Mouse (Mus musculus): ENCODE measurements around the gene Zfp975. TPM values are rescaled to one million over a fixed set of nuclear protein-coding genes. Genes with fewer than 3 reads are reported as not detected.
A peak's percentile ranks its signal among the peaks of the same experiment; 100 is the strongest.
"Not testable (repeated sequence)": the region's sequence is repeated elsewhere in the genome, so short reads cannot be mapped to it uniquely, and the experiment has no call there.

Gene Zfp975
- 10 to 100 TPM in 19 of 26 experiments, 1 to 10 TPM in 7; 2.6 to 38.1 (median 16.2) TPM for total RNA-seq (2018; cell fraction: chromatin; rRNA removed)
- total RNA-seq (2018; cell fraction: cytosol; rRNA removed): 1 to 10 TPM in 22 of 26 experiments, under 1 TPM in 4; 0.57 to 5.7 (median 3.5) TPM
- 10 to 100 TPM in 11 of 26 experiments, 1 to 10 TPM in 15; 1.4 to 28.0 (median 8.6) TPM for total RNA-seq (2018; cell fraction: nucleus; rRNA removed)
- 2.5 to 6.2 TPM (median 2.9 TPM) in 3 replicates for polyA plus RNA-seq (2018)

- peak within 1 kb of the TSS; percentile 64 for H3K4me3 ChIP-seq (ENCODE audit: inconsistent target)
- H3K27ac ChIP-seq: peak within 1 kb of the TSS; percentile 39
- 1% methylated on average over 23 of the region's 23 CpGs for WGBS (ENCODE audit: missing documents)
- peaks cover 14% of the 10 kb centered on the region; the same call in 1 of the 2 replicates for H3K79me2 ChIP-seq (ENCODE audit: inconsistent target)
- not testable (repeated sequence) for H3K36me3 ChIP-seq (ENCODE audit: inconsistent target)
Observed at GRCm38 (mm10) chr7:42692362-42693158, at the start of gene Zfp975. Zfp975 (minus strand) TSS chr7:42692742.

- Histone ChIP-seq H3K4me3 (ENCODE audit: inconsistent target) (no peak overlapping the region), H3K27ac (no peak overlapping the region), H3K79me2 (ENCODE audit: inconsistent target) (no peaks in the 10 kb centered on the region), H3K36me3 (ENCODE audit: inconsistent target) (no peaks in the 10 kb centered on the region)
- 83% methylated on average over 10 of the region's 10 CpGs for WGBS (ENCODE audit: missing documents)
Observed at GRCm38 (mm10) chr7:42738536-42739210, 46.1 kb upstream of the Zfp975 start.

GRCm38 (mm10) chr7:42726917-42727316 is 34.4 kb upstream of the Zfp975 start, which contains the start of gene Gm17067:
Gm17067 (minus strand) TSS chr7:42727017.
- not testable (repeated sequence) for H3K4me3 ChIP-seq (ENCODE audit: inconsistent target); H3K36me3 ChIP-seq (ENCODE audit: inconsistent target); H3K79me2 ChIP-seq (ENCODE audit: inconsistent target); H3K27ac ChIP-seq
- 92% methylated on average over 4 of the region's 4 CpGs for WGBS (ENCODE audit: missing documents)

- 0% methylated on average over 4 of the region's 4 CpGs for WGBS (ENCODE audit: missing documents)
- Histone ChIP-seq H3K27ac (peak overlapping the region; percentile 39), H3K79me2 (ENCODE audit: inconsistent target) (peaks cover 14% of the 10 kb centered on the region; the same call in 1 of the 2 replicates), H3K4me3 (ENCODE audit: inconsistent target) (peak overlapping the region; percentile 64)
- H3K36me3 ChIP-seq (ENCODE audit: inconsistent target): not testable (repeated sequence)
Observed at GRCm38 (mm10) chr7:42693251-42693650, 709 bp upstream of the Zfp975 start.

GRCm38 (mm10) chr7:42680081-42680480 is 12.5 kb downstream of the Zfp975 start:
- H3K4me3 ChIP-seq (ENCODE audit: inconsistent target); H3K79me2 ChIP-seq (ENCODE audit: inconsistent target); H3K27ac ChIP-seq; H3K36me3 ChIP-seq (ENCODE audit: inconsistent target): not testable (repeated sequence)
- 93% methylated on average over 6 of the region's 6 CpGs for WGBS (ENCODE audit: missing documents)

DNA sequence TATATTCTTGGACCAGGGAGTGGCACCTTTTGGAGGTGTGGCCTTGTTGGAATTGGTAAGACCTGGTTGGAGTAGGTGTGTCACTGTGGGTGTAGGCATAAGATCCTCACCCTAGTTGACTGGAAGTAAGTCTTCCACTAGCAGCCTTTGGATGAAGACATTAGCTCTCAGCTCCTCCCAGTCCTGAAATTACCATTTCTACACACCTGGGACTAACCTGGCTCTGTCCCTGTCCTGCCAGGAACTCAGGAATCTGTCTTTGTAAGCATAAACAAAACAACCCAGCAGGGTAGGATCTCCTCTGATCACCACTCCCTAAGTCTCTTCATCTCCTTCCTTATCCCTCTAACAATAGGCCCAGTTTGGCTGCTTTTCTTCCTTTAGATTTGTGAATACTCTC is 12.9 kb downstream of the Zfp975 start:
- H3K4me3 ChIP-seq (ENCODE audit: inconsistent target); H3K36me3 ChIP-seq (ENCODE audit: inconsistent target); H3K79me2 ChIP-seq (ENCODE audit: inconsistent target); H3K27ac ChIP-seq: not testable (repeated sequence)

GRCm38 (mm10) chr7:42660140-42660539 is 32.4 kb downstream of the Zfp975 start:
- not testable (repeated sequence) for H3K4me3 ChIP-seq (ENCODE audit: inconsistent target); H3K27ac ChIP-seq; H3K79me2 ChIP-seq (ENCODE audit: inconsistent target); H3K36me3 ChIP-seq (ENCODE audit: inconsistent target)
- WGBS (ENCODE audit: missing documents): 86% methylated on average over 5 of the region's 5 CpGs

GRCm38 (mm10) chr7:42655211-42655610 is 37.3 kb downstream of the Zfp975 start:
- whole genome bisulfite sequencing (ENCODE audit: missing documents): 77% methylated on average over 2 of the region's 2 CpGs
- H3K4me3 ChIP-seq (ENCODE audit: inconsistent target); H3K79me2 ChIP-seq (ENCODE audit: inconsistent target); H3K36me3 ChIP-seq (ENCODE audit: inconsistent target); H3K27ac ChIP-seq: not testable (repeated sequence)

GRCm38 (mm10) chr7:42643120-42643620 is 49.4 kb downstream of the Zfp975 start:
- H3K79me2 ChIP-seq (ENCODE audit: inconsistent target); H3K36me3 ChIP-seq (ENCODE audit: inconsistent target); H3K27ac ChIP-seq: not testable (repeated sequence)
- H3K4me3 ChIP-seq (ENCODE audit: inconsistent target): peak overlapping the region; percentile 41; the same call in 1 of the 2 replicates
- 27% methylated on average over 3 of the region's 3 CpGs for WGBS (ENCODE audit: missing documents)

- 8% methylated on average over 22 of the region's 25 CpGs for WGBS (ENCODE audit: missing documents)
- H3K4me3 ChIP-seq (ENCODE audit: inconsistent target): peak within 1 kb of the TSS; percentile 41
- not testable (repeated sequence) for H3K27ac ChIP-seq
Observed at GRCm38 (mm10) chr7:42642152-42643115, 50.1 kb downstream of the Zfp975 start, which contains the start of gene Zfp976. Zfp976 (minus strand) TSS chr7:42642588.

GRCm38 (mm10) chr7:42631031-42631430 is 61.5 kb downstream of the Zfp975 start:
- H3K27ac ChIP-seq; H3K36me3 ChIP-seq (ENCODE audit: inconsistent target); H3K4me3 ChIP-seq (ENCODE audit: inconsistent target); H3K79me2 ChIP-seq (ENCODE audit: inconsistent target): not testable (repeated sequence)

More at GRCm38 (mm10) chr7:42642152-42643115, 50.1 kb downstream of the Zfp975 start, which contains the start of gene Zfp976:
- not testable (repeated sequence) for H3K36me3 ChIP-seq (ENCODE audit: inconsistent target); H3K79me2 ChIP-seq (ENCODE audit: inconsistent target)

All from macrophage (primary cell).